Mouse (Mus musculus) lung, embryonic 15.5 days (tissue): ENCODE measurements around the gene Olfr157. TPM values are rescaled to one million over a fixed set of nuclear protein-coding genes. Genes with fewer than 3 reads are reported as not detected.
A peak's percentile ranks its signal among the peaks of the same experiment; 100 is the strongest.

ENCODE experiments used
- ATAC-seq: fragments of 200-750 bp; cut with Nextera tagmentation; 2 replicates; pipeline ENCODE4 v1.8.0; 2017; ENCODE audit warnings: moderate number of reproducible peaks, borderline replicate concordance; ENCODE audit not compliant: low FRiP score, low TSS enrichment; ENCODE audit errors: extremely low read depth
- H3K27ac ChIP-seq: fragments of 300-500 bp; sonication (generic); 2 replicates; pipeline ENCODE4 v1.5.1; 2015; ENCODE audit warnings: moderate library complexity, mild to moderate bottlenecking, inconsistent platforms
- H3K27me3 ChIP-seq: fragments of 300-500 bp; sonication (generic); 2 replicates; pipeline ENCODE4 v1.6.1; 2015; ENCODE audit warnings: inconsistent platforms
- H3K36me3 ChIP-seq: fragments of 300-500 bp; sonication (generic); 2 replicates; pipeline ENCODE4 v1.6.1; 2015; ENCODE audit warnings: inconsistent platforms
- H3K4me1 ChIP-seq: fragments of 300-500 bp; sonication (generic); 2 replicates; pipeline ENCODE4 v1.6.1; 2015; ENCODE audit warnings: inconsistent platforms
- H3K4me2 ChIP-seq: fragments of 300-500 bp; sonication (generic); 2 replicates; pipeline ENCODE4 v1.6.1; 2015; ENCODE audit warnings: inconsistent platforms, mild to moderate bottlenecking, moderate library complexity
- H3K4me3 ChIP-seq: fragments of 300-500 bp; sonication (generic); 2 replicates; pipeline ENCODE4 v1.5.1; 2015; ENCODE audit warnings: mild to moderate bottlenecking, inconsistent platforms
- H3K9ac ChIP-seq: fragments of 300-500 bp; sonication (generic); 2 replicates; pipeline ENCODE4 v1.6.1; 2015; ENCODE audit warnings: inconsistent platforms
- H3K9me3 ChIP-seq: fragments of 300-500 bp; sonication (generic); 2 replicates; pipeline ENCODE4 v1.6.1; 2016; ENCODE audit warnings: inconsistent platforms
- WGBS: fragments of 180-500 bp; shearing (Covaris S2); methylation state at CpG from one replicate; pipeline ENCODE4 v1.1.7; 2015; 5-methylcytosine and 5-hydroxymethylcytosine counted together
- polyA plus RNA-seq: library from polyadenylated mRNA; unstranded; fragments of >200 nt; fragmentation: Nextera tagmentation; extraction: Ambion mirVana; gene quantifications from 2 replicates; pipeline ENCODE4 v1.2.1, GENCODE M21; 2015

The Olfr157 gene
- not detected in 2 replicates for polyA plus RNA-seq

- no peak within 1 kb of the TSS for H3K9ac ChIP-seq
- H3K27me3 ChIP-seq = no peaks in the 10 kb centered on the region
- H3K9me3 ChIP-seq = no peaks in the 10 kb centered on the region
- no peak within 1 kb of the TSS for H3K27ac ChIP-seq
- no peaks in the 10 kb centered on the region for H3K36me3 ChIP-seq
- whole genome bisulfite sequencing = 50% methylated on average over 1 of the region's 1 CpGs
- H3K4me3 ChIP-seq = no peak within 1 kb of the TSS
- no peaks in the 10 kb centered on the region for H3K4me1 ChIP-seq
- no peak for ATAC-seq
- no peak within 1 kb of the TSS for H3K4me2 ChIP-seq
These were observed at the start of gene Olfr157 for GRCm38 (mm10) chr4:43840101-43840500. TSS of gene Olfr157 (minus strand) at chr4:43840201.

DNA sequence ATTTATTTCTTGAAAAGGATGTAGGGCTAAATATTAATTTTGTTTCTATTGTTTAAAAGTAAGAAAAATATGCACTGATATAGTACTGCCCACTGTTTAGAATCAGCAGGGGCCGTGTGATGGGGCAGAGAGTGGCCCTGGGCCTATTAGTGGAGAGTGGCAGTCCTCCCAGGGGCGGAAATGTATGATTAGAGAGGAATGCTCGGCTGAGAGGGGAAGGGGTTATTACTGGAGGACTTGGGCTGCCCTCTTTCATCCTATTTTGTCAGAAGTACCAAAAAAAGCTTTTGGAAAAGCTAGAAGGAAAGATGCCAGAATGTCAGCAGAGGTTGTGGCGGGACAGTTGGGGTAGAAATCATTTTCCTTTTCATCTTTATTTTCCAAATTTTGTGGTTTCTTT lies 44.2 kb upstream of the Olfr157 start:
- peak; percentile 77; the same call in 1 of the 2 replicates for ATAC-seq
- Histone ChIP-seq H3K9ac (no peak overlapping the region), H3K27ac (peak overlapping the region; percentile 72)

GRCm38 (mm10) chr4:43879566-43879965 lies 39.6 kb upstream of the Olfr157 start:
- Histone ChIP-seq H3K27me3 (no peaks in the 10 kb centered on the region), H3K9me3 (no peaks in the 10 kb centered on the region), H3K36me3 (no peaks in the 10 kb centered on the region), H3K9ac (no peak overlapping the region), H3K4me2 (no peak overlapping the region), H3K27ac (no peak overlapping the region), H3K4me3 (no peak overlapping the region), H3K4me1 (peaks cover 37% of the 10 kb centered on the region)
- 81% methylated on average over 6 of the region's 6 CpGs for WGBS
- ATAC-seq = no peak

More for the DNA sequence above, 44.2 kb upstream of the Olfr157 start:
- Histone ChIP-seq H3K36me3 (no peaks in the 10 kb centered on the region), H3K27me3 (no peaks in the 10 kb centered on the region), H3K4me3 (no peak overlapping the region), H3K9me3 (no peaks in the 10 kb centered on the region), H3K4me1 (peaks cover 29% of the 10 kb centered on the region), H3K4me2 (0 out of 2 replicates have a peak overlapping the region, but pooled peaks have one; percentile 1)
- 24% methylated on average over 4 of the region's 4 CpGs for WGBS

- no peak overlapping the region for H3K4me3 ChIP-seq
- WGBS = 26% methylated on average over 5 of the region's 5 CpGs
- ATAC-seq = no peak
- no peak overlapping the region for H3K4me2 ChIP-seq
- H3K27ac ChIP-seq = peak overlapping the region; percentile 67
- no peaks in the 10 kb centered on the region for H3K27me3 ChIP-seq
- no peaks in the 10 kb centered on the region for H3K36me3 ChIP-seq
- H3K9ac ChIP-seq = no peak overlapping the region
- H3K9me3 ChIP-seq = no peaks in the 10 kb centered on the region
- peaks cover 27% of the 10 kb centered on the region for H3K4me1 ChIP-seq
These were observed 38.2 kb upstream of the Olfr157 start for GRCm38 (mm10) chr4:43878121-43878776.

DNA sequence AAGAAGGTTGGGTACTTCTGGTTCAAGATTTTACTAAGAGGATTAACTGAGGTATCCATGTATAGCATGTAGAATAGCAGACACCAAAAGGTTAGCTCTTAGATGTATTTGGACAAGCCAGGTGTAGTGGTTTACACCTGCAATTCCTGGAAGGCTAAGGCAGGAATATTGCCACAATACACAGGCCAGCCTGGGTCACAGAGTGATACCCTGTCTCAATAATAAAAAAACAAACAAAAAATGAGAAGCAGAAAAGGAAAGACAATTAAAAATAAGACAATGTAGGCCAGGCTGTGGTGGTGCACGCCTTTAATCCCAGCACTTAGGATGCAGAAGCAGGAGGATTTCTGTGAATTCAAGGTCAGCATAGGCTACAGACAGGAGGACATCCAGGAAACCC lies 37.2 kb upstream of the Olfr157 start:
- WGBS = 88% methylated on average over 1 of the region's 1 CpGs
- H3K27ac ChIP-seq = no peak overlapping the region
- peaks cover 27% of the 10 kb centered on the region for H3K4me1 ChIP-seq
- H3K27me3 ChIP-seq = no peaks in the 10 kb centered on the region
- no peaks in the 10 kb centered on the region for H3K36me3 ChIP-seq
- no peaks in the 10 kb centered on the region for H3K9me3 ChIP-seq
- no peak overlapping the region for H3K9ac ChIP-seq
- H3K4me2 ChIP-seq = no peak overlapping the region
- ATAC-seq = no peak
- no peak overlapping the region for H3K4me3 ChIP-seq

DNA sequence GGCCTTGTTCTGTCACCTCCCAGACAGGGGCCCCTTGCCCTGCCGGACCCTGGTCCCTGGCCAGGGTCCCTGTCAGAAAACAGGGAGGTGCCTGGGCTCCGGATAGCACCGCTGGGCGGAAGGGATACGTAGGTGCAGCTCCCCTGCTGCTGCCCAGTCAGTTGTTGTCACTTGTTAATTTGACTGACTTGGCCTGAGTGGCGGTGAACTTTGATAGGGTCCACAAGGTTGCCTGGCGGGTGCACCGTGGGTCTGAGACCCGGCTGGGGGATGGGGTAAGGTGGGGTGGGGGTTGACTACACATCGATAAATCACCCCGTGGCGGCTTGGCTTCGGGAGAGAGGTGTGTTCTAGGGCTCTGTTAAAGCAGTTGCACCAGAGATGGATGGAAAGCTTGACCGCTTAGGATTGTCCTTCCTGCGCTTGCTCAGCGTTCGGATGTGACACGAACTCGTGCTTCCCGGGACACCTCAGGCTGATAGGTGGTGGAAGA lies 36.0 kb upstream of the Olfr157 start:
- Histone ChIP-seq H3K27ac (peak overlapping the region; percentile 48; the same call in 1 of the 2 replicates), H3K9ac (peak overlapping the region; percentile 75), H3K36me3 (no peaks in the 10 kb centered on the region), H3K4me1 (peaks cover 27% of the 10 kb centered on the region), H3K27me3 (no peaks in the 10 kb centered on the region), H3K4me3 (peak overlapping the region; percentile 92), H3K4me2 (peak overlapping the region; percentile 91), H3K9me3 (no peaks in the 10 kb centered on the region)
- peak; percentile 32; the same call in 1 of the 2 replicates for ATAC-seq
- WGBS = under 1% methylated on average over 20 of the region's 20 CpGs

- H3K36me3 ChIP-seq = no peaks in the 10 kb centered on the region
- under 1% methylated on average over 64 of the region's 73 CpGs for WGBS
- H3K4me1 ChIP-seq = peaks cover 27% of the 10 kb centered on the region
- H3K9me3 ChIP-seq = no peaks in the 10 kb centered on the region
- ATAC-seq = peak; percentile 93
- H3K27me3 ChIP-seq = no peaks in the 10 kb centered on the region
- H3K4me2 ChIP-seq = peak within 1 kb of the TSS; percentile 91
- peak within 1 kb of the TSS; percentile 48; the same call in 1 of the 2 replicates for H3K27ac ChIP-seq
- H3K4me3 ChIP-seq = peak within 1 kb of the TSS; percentile 92
- peak within 1 kb of the TSS; percentile 75 for H3K9ac ChIP-seq
These were observed 35.3 kb upstream of the Olfr157 start, which contains the start of gene Reck for GRCm38 (mm10) chr4:43875160-43875918. TSS of gene Reck (plus strand) at chr4:43875530.

- Histone ChIP-seq H3K36me3 (no peaks in the 10 kb centered on the region), H3K4me1 (peaks cover 27% of the 10 kb centered on the region), H3K4me3 (peak overlapping the region; percentile 92), H3K9me3 (no peaks in the 10 kb centered on the region), H3K27me3 (no peaks in the 10 kb centered on the region), H3K27ac (peak overlapping the region; percentile 14; the same call in 1 of the 2 replicates), H3K9ac (peak overlapping the region; percentile 75; the same call in 1 of the 2 replicates), H3K4me2 (peak overlapping the region; percentile 91)
- ATAC-seq = no peak
- 29% methylated on average over 7 of the region's 7 CpGs for WGBS
These were observed 34.5 kb upstream of the Olfr157 start for GRCm38 (mm10) chr4:43874501-43874900.

DNA sequence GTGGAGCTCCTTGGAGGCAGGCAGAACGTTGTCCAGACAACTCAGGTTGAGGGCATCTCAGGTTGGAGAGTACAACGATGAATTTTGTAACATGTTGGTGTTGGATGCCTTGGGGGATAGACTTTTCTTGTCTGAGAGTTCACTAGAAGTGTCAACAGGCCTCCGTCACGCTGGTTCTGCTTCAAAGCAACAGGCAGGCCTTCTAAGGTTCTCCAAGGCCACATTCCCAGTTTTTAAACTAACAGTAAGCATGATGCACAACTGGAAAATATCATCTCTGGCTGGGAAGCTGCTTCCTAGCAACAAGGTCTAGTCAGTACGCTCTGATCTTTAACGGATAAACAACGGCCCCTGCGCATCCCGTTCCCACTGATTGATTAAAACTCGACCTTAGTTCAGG lies 29.8 kb upstream of the Olfr157 start:
- Histone ChIP-seq H3K27ac (no peak overlapping the region), H3K27me3 (no peaks in the 10 kb centered on the region), H3K4me2 (no peak overlapping the region), H3K4me1 (peaks cover 5% of the 10 kb centered on the region), H3K9me3 (no peaks in the 10 kb centered on the region), H3K9ac (no peak overlapping the region), H3K4me3 (no peak overlapping the region), H3K36me3 (no peaks in the 10 kb centered on the region)
- ATAC-seq = no peak
- 78% methylated on average over 10 of the region's 10 CpGs for WGBS

GRCm38 (mm10) chr4:43863298-43863697 lies 23.3 kb upstream of the Olfr157 start:
- H3K4me1 ChIP-seq = no peaks in the 10 kb centered on the region
- no peak for ATAC-seq
- no peaks in the 10 kb centered on the region for H3K27me3 ChIP-seq
- H3K27ac ChIP-seq = no peak overlapping the region
- H3K36me3 ChIP-seq = no peaks in the 10 kb centered on the region
- H3K4me3 ChIP-seq = no peak overlapping the region
- no peak overlapping the region for H3K9ac ChIP-seq
- H3K9me3 ChIP-seq = no peaks in the 10 kb centered on the region
- H3K4me2 ChIP-seq = no peak overlapping the region
- 58% methylated on average over 4 of the region's 4 CpGs for WGBS

DNA sequence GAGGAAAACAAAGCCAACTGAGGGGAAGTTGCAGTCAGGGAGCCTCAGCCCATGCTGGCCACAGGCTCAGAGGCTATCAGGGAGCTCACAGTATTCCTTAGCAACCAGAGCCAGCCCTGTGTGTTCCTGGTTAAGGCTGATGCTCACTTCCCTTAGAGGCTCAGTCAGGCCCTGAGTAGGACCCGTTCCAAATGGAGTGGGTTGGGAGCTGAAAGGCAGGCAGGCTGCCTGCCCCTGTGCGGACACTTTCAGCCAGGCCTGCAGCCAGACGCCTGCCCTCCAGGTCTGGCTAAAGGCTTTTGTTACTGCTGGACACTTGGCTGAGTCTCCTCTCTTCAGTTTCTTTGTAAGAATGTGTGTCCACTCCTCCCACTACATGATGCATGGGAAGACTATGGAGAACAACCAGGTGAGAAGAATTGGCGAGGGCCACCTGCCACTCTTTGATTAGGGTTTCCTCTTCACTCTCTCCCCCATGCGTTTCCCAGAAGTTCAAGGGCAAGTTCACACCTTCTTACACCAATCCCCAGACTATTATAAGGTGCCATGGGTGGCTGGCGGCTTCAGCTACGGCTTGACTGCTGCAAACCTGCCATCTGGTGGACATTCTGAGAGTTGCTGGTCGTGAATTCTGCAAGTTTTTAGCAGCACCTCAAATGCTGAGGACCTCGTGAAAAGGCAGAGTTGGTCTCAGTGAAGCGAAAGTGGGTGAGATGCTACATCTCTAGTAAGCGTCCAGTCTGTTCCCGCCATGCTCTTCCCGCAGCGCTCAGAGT lies 20.9 kb upstream of the Olfr157 start:
- H3K36me3 ChIP-seq = no peaks in the 10 kb centered on the region
- no peaks in the 10 kb centered on the region for H3K9me3 ChIP-seq
- H3K4me2 ChIP-seq = no peak overlapping the region
- no peak overlapping the region for H3K4me3 ChIP-seq
- no peak overlapping the region for H3K9ac ChIP-seq
- H3K27ac ChIP-seq = no peak overlapping the region
- no peaks in the 10 kb centered on the region for H3K27me3 ChIP-seq
- ATAC-seq = no peak; the same call in 1 of the 2 replicates
- H3K4me1 ChIP-seq = no peaks in the 10 kb centered on the region
- 13% methylated on average over 14 of the region's 14 CpGs for WGBS
